Mouse (Mus musculus) yolk sac, embryonic 10.5 days (tissue): Measurements from ENCODE around the gene Kcnk6.

Experiments used
- DNase-seq: peaks from one replicate; pipeline ENCODE4 v3.0.0-alpha.2; 2017; ENCODE audit warnings: low spot score

The Kcnk6 gene

DNA sequence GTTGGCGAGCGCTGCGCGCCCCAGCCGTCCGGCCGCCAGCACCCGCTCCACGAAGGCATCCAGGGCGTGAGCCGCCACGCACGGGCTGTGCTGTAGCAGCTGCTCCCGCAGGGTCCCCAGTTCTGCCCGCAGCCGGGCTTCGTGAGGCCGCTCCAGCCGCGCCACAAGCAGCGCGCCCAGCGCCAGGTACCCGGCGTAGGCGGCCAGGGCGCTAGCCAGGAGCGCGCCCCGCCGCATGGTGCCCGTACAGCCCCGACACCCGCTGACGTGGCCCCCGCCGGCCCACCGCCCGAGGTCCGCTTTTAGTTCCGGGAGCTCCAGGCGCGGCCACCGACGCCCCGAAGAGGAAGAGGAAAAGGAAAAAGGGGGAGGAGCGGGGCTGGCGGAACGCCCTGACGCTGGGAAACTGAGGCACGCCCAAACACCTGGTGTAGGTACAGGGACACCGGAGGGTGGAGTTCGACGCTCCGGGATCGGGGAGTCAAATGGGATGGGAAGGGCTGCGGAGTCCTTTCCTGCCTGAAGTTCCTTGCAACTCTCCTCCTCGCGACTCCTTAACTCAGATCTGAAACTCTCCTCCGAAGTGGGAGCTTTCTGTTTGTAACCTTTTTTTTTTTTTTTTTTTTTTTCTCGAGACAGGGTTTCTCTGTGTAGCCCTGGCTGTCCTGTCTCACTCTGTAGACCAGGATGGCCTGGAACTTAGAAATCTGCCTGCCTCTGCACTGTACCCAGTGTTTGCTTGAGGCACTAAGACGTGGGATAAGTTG lies at the start of gene Kcnk6:
Gene Kcnk6, minus strand, starts transcription at position 269 of the 767 bp plus-strand sequence.
- DNase-seq = no peak

DNA sequence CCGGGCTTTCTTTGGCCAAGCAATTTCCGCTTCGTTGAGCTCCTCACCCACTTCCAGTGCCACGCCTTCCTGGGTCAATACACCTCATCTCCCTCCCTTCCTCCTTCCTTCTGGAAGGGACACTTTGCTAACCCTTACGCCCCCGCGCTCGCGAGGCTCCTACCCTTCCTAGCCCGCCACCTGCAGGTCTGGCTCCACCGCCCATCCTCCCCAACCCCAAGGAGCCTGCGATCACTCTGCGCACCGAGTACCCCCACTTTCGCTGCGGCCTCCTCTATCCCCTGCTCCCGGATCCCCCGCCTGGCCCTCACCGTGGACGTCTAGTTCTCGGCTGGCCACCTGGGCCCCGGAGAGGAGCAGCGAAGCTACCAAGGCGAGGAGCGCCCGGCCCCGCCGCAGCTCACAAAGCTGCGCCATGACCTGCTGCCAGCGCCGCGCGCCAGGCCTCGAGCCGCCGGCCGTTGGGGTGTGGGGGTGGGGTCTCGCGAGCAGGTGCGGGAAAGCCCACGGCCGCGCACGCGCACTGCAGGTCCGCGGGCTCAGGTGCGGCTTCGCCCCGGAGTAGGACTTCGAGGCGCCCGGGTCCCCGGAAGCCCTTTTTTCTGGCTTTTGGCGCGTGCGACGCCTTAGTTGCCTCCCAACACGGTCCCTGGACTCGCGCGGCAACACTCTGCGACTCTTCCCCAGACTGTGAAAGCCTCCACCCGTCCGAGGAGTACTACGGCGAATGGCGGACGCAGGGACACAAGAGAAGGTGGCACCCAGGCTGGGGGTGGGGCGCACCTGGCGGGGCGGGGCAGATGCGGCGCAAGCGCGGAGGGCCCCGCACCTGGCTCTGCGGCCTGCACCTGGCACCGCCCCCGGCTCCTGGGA lies 49.1 kb upstream of the Kcnk6 start, which contains the start of gene Spint2:
Gene Spint2, minus strand, starts transcription at position 712 of the 873 bp plus-strand sequence.
- DNase-seq = peak; percentile 91

DNA sequence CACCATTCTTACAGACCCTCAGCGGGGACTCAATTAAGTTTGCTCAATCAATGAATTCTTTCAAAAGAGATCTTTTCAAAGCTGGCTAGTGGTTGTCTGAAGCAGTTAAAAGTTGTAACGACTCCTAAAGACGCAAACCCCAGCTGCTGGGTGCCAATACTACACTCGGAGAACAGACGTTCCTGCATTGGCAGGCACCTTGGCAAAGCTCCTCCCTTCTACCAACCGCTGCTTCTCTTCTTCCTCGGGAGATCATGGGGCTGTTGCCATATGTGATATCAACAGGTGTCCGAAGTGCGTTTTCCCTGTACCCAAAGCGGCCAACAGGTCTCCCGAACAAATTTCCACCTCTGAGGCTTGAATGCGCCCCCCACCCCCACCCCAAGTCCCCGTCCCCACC lies 48.5 kb upstream of the Kcnk6 start:
- DNase-seq = no peak

DNA sequence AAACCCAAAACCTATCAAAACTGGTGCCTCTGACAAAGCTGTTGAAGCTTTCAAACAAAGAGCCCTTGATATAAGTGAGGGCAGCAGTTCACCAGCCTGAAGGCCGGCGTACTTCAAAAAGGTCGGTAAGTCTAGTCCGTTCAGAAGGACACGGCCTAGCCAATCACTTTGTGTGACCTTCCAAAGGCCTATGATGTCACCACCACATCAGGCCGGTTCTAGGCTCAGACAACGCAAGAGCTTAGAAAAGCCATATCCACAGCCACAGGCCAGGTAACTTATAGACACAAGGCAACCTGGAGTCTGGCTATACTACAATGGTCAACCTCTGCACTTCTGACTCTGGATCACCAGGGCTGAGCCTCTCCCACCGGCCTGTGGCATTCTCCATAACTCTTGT lies 47.6 kb upstream of the Kcnk6 start:
- no peak for DNase-seq

DNA sequence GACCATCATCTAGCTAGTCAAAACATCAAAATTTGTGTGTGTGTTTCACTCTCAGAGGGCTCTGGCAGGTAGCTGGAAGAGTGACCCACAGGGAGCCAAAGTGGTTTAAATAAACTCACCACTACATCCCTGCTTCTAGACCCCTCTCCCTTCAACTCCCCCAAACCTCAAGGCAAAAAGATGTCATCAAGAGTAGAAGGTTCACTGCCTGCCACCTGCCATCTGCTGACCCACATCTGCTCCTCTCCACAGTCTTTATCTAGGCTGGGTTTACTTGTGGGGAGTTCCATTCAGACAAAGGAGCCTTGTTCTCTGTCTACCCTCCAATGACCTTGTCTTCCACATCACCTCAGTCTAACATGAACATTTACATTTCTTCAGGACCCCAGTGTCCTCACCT lies 46.9 kb upstream of the Kcnk6 start:
- DNase-seq = no peak

DNA sequence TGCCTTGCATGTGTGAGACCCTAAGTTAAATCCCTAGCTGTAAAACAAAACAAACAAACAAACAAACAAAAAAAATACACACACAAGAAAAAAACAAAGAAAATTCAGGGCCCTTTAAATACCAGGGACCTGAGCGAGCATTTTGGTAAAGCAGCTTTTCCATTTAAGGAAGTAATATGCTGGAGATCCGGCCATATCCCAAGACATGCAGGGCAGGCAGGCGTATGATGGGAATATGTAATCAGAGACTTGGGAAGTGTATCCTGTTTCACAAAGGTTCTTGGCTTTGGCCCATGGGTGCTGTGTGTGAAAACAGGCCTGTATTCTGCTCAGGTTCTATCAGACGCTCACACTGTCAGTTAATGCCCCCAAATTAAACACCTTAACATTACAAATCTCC lies 45.2 kb upstream of the Kcnk6 start:
- no peak for DNase-seq

DNA sequence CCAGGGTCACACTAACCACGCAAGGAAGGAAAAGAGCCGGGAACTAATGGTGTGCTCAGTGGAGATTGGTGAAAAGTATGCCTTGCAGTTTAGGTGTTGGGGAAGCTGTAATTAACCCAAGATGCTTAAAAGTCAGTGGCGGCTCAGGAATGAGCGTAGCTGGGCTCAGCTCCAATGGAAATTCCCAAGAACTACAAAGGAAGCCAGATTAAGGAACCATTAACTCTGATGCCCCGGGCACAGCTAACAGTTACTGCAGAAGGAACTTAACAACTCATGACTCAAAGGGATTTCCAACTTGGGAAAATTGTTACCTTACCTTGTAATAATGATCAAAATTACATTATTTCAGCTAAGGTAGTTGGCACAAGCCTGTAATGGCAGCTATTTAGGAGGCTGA lies 44.4 kb upstream of the Kcnk6 start:
- DNase-seq = no peak

DNA sequence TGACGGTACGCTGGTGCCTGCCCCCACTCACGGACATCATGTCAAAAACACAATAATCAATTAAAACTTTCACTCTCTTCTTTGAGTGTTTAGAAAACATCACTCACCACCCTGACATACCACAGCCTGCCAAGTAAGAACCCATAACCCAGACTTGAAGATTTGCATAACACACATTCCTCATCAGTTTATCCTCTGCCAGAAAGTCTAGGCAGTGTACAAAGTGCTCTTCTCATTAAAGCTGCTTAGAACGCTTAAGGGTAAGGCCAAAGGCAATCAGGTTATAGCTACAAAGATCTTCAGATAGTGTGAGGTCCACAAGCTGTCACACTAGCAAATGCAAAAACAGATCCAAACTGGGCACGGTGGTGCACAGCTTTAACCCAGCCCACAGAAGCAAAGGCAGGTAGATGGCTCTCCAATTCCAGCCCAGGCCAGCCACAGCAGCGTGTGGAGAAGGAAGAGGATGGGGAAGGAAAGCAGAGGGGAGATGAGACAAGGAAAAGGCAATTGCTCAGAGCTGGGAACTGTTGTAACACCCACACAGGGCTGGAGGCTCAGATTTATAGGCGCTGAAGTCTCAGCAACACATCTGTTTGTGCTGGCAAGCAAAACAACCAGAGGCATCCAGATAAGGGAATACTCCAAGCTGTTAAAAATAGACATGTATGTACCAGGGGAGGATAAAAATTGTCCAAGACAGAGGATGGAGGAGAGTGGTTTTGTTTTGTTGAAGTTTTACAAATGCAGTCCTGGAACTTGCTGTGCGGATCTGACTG lies 39.6 kb upstream of the Kcnk6 start:
- DNase-seq = no peak

DNA sequence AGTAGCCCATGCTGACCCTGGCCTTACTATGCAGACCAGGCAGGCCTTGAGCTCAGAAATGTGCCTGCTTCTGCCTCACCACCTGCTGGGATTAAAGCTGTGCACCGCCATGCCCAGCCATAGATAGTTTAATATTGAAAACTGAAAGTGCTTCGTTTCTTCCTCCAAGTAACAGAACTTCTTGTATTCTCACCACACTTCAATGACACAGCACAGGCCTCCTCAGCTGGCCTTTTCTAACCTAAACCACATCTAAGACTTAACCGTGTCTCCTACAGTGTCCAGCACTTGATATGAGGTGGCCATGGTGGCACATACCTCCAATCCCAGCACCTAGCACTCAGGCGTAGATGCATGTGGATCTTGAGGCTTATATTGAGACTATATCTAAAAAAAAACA lies 38.1 kb upstream of the Kcnk6 start:
- no peak for DNase-seq

DNA sequence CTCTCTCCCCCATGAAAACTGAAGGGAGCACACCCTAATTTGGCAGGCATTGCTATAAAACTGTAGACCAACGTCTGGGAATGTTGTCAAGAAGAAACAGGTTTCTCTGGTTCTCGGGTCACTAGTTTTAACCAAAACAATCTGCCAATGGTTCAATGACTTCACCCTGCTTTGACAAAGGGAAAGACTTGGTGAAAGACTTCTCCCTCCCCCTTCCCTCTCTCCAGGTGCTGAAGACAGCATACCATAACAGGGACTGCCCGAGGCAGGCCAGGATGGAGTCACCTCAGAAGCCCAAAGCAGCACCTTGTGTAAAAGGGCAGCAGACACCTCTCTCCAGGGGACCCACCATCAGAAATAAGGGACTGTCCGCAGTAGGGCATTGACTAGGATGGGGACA lies 34.6 kb upstream of the Kcnk6 start:
- DNase-seq = no peak

DNA sequence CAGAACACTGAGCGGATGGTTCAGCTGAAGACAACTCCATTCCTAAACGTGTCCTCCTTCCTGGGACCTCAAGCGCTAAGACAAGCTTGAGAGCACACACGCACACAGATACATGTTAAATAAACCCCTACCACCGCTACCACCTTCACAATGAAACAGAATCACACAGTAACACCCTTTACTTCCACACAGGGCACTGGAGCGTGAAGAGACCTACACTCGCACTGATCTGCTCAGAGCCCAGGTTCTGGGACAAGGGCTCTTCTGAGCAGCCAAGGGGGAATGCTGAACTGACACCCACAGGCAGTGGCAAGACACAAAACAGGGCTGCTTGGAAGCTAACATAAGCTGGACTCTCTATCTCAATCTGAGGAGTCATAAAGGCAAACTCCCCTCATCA lies 33.3 kb upstream of the Kcnk6 start:
- no peak for DNase-seq

DNA sequence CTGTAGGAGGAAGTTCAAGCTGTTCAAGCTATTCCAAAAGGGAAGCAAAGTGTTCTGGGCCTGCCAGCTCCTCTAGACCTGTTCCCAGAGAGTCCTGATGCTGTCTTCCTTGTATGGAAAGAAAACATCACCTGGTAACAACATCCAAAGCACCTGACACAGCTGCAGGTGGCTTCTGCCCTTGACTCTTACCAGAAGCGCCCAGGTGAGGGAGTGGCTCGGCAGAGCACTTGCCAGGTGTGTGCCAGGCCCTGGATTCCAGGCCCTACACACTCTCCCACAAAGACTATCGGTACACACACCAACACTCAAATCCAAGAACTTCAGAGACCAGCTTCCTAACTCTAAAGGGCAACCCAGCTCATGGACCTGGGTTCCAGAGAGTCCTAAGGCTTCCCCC lies 31.5 kb upstream of the Kcnk6 start:
- no peak for DNase-seq

DNA sequence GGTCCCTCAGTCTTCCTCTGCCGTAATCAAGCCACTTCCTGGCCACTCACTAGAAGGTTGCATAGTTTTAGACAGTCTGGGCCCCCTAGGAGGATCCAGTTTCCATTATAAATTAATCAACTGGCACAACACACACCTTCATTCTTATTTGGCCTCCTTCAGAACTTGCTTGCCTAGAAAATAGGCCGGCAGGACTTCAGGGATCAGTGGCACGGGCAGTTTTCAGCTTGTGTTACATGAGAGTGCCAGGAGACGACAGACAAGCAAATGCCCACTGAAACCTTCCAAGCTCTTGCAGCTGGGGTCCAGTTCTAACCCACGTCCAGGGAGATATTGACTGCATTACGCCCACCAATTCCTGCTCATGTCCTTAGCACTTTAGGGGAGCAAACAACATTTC lies 29.8 kb upstream of the Kcnk6 start:
- DNase-seq = no peak

DNA sequence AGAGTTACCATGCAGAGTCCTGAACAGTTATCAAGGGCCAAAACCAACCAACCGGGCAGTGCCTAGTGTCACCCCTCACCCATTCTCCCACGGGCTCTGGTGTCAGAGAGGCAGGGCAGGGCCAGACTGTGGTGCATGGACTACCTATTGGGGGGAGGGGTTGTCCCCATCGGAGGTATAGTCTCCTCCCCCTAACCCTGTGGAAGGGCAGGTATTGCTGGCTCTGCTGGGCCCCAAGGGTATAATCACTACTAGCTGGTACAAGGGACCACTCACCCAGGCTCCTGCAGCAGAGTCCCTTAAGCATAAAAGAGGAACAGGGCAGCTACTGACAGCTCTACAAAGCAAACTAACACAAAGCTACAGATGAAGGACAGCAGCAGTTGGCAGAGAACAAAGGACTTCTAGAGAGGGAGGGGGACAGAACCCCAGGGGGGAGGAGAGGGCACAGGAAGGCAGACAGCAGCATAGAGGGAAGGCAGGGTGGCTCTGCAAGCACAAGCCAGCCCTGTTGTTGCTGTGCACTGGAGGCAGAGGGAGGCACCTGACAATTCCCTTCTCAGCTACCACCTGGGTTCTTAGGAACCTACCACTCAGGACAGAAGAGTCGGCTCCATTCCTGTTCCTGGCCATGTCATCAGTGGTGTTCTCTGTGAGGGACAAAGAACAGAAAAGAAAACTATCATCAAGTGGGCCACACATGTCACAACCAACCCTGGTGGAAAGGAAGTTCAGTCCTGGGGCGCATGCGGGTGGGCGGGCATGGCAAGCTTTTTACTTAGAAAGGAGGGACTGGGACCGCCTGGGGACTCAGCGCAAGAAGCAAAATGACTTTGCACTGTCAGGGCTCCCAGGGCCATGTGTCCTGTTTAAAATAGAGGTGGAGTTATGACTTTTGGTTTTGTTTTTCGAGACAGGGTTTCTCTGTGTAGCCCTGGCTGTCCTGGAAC lies 27.7 kb upstream of the Kcnk6 start:
- DNase-seq = no peak

DNA sequence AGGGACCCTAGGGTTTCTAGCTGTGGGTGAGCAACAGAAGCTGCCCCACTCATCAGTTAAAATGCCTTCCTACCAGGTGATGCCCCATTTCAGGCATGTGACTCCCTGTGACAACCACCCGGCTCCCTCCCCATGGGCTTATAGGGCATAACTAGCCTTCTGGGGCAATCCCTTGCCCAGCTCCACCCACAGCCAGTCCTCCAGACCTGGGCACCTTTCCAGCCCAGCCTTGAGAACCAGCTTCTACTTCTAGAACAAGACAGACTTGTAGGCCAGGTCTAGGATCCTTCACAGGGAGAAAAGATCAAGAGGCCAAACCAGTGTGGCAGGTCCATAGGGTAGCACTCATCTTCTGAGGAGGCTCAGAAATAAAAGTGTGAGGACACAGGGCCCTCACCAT lies 25.1 kb upstream of the Kcnk6 start:
- no peak for DNase-seq

DNA sequence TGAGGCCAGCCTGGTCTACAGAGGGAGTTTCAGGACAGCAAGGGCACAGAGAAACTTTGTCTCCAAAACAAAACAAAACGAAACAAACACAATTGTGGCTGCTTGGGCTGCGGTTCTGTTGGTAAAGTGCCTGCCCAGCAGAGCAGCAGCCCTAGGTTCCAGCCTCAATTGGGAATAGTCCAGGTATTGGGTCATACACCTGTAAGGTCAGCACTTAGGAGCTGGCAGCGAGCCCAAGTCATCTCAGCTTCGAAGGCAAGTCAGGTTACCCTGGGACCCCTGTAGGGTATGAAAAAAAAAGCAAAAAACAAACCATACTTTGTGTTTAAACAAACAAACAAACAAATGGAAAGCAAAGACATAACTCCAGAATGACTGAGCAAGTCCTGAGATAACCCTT lies 23.6 kb upstream of the Kcnk6 start:
- no peak for DNase-seq

DNA sequence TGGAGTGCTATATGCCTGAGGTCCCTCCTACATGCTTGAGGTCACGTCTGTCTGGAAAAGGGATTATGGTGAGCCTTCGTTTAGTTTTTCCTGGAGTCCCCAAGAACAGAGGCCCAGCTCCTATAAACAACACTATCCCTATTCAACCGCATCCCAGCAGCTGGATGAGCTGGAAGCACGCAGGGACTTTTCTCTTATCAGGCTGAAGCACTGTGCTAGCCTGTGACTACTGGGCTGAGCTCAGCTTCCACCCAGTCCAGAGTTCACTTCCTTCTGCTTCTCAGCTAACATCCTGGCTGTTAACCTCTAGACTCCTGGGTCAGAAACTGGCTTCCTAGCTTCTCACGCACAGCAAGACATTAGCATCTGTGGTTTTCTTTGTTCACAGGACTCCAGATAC lies 21.5 kb upstream of the Kcnk6 start:
- peak; percentile 73 for DNase-seq

DNA sequence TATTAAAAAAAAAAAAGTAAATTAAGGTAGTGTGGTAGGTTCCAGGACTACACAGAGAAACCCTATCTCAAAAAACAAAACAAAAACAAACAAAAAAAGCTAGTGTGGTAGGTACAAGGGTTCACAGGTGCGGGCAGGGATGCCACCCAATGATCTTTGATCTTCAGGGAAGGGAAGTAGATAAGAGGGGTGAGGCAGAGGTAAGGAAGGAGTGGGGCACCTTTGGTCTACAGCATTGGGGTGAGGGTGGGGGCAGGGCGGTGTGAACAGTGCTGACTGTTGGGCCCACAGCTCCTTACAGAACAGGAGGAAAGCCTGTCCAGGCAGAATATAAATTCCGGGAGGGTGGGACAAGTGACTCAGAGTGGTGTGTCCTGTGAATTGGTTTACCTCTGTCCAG lies 18.9 kb upstream of the Kcnk6 start:
- DNase-seq = no peak

DNA sequence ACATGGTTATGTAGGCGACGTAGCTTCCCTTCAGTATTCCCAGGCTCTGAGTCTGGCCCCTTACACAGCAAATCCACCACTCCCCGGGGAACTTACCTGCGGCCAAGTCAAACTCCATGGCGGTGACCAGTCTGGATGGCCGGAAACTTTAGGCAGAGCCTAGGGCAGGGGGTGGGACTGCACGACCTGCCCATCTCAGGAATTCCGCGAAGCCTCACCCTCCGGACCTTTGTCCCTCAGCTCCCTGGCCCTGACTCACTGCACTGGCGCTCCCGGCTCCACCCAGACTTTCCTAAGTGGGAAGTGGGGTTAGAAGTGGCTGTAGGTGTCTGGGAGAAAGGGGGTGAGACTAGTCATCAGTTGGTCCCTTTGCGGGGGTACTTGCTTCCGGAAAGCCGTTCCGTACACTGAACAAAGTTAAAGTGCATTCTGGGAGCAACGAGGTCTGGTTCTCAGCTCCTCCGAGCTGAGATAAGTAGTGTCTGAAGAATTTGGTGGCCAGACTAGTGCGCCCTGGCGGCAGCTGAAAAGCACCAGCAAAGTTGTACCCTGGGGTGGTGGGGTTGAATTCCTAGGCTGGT lies 16.0 kb upstream of the Kcnk6 start, which contains the start of gene 2200002D01Rik:
Gene 2200002D01Rik, minus strand, starts transcription at position 206 of the 581 bp plus-strand sequence.
- peak; percentile 87 for DNase-seq

DNA sequence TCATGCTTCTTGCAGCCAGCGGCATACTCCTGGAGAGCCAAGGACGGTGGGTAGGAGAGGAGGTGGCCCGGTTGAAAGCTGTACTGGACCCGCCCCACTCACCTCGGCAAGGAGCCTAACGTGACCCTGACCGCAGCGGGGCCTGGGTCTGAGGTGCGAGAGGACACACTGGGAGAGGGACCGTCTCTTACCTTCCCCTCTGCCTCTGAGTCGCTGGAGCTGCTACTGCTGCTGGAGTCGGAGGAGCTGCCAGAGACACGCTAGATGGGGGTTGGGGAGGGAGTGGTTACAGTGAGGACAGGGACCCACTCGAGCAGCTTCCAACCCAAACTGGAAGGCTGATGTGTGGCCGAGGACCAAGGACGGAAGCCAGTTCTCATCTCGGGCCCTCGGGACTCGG lies 15.4 kb upstream of the Kcnk6 start:
- DNase-seq = peak; percentile 69

DNA sequence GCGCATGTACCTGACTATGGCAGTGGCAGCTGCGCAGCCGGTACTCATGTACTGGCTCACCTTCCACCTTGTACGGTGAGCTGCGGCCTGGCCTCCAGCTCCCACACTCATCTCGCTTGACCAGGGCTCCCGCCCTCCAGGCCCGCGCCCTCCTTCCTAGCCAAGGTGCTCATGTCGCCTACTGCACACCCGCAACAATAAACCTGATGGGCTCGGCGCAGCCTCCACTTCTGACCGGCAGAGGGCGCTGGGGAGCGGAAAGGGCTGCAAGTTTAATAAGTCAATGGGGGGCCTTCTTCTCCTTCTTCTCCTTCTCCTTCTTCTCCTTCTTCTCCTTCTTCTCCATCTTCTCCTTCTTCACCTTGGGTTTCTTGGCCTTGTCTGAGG lies 15.0 kb upstream of the Kcnk6 start:
- peak; percentile 85 for DNase-seq
